Mouse (Mus musculus): ENCODE results near the gene Mier2. TPM values are rescaled to one million over a fixed set of nuclear protein-coding genes. Genes with fewer than 3 reads are reported as not detected.

The Mier2 gene
- polyA plus RNA-seq (2017; shearing (Covaris generic)) = 39.1 TPM

DNA sequence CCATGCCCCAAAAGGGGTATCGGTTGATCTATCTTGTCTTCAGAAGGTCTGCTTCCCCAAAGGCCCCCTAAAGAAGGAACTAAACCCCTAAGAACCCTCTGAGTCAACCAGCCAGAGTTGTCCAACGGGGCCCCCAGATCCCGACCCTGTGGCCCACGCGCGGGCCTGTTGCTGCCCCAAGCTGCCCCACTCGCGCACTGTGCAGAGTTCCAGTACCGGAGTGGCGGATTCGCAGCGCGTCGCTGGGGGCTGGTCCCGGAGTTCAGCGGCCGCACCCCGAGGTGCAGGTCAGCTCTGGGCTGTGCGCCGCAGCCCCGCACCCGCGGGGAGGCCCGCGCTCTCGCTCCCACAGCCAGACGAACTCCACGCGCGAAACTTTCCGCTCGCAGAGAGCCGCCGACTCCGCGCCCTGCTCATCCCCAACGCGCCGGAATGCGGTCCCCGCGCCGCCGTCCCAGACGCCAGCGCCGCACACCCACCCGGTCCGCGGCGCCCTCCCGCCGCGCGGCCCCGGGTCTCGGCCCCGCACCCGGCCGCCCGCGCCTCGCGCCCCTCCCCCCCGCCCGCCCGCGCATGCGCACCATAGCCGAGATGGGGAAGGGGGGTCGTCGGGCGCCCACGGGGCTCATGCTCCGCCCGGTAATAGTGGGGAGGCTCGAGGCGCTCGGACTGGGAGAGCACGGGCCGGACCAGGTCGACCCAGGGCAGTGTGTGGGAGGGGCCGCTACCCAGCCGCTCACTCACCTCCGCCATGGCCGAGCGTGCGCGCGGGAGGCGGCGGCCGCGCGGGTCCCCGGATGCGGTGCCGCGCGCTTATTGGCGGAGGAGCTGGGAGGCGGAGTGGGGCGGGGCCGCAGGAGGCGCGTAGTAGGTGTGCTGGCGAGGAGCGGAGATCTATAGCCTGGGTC, at the start of gene Mier2:
Mier2 (minus strand) TSS at position 870 of the 908 bp plus-strand sequence.

DNA sequence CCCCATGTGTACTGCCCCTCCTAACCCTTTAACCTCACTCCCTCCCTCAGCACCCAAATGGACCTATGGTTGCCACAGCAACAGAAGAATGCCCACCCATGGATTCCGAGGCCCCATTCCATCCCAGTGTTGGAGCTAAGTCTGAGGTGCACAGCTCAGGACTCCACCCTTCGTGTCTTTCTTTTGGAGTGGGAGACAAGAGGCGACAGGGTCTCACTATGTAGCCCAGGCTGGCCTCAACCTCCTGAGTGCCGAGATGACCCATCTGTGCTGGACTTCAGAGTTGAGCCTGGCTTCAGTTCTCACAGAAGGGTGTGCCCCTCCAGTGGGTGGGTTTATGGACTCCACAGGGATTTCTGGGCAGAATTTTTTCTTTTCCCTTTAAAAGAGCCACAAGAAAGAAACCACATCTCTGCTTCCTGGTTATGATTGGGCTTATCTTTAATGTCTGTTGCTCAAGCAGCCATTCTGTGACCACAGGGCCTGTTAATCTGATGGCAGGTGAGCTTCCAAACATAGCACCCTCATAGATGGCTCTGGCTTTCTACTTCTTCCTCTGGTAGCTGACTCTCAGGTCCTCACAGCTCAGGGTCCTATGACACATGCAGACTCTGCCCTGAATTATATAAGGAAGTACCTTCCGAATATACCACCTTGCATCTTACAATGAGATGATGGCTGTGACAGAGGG, 32.2 kb upstream of the Mier2 start, which contains the start of gene Theg:
Theg (minus strand) TSS at position 271 of the 691 bp plus-strand sequence.

DNA sequence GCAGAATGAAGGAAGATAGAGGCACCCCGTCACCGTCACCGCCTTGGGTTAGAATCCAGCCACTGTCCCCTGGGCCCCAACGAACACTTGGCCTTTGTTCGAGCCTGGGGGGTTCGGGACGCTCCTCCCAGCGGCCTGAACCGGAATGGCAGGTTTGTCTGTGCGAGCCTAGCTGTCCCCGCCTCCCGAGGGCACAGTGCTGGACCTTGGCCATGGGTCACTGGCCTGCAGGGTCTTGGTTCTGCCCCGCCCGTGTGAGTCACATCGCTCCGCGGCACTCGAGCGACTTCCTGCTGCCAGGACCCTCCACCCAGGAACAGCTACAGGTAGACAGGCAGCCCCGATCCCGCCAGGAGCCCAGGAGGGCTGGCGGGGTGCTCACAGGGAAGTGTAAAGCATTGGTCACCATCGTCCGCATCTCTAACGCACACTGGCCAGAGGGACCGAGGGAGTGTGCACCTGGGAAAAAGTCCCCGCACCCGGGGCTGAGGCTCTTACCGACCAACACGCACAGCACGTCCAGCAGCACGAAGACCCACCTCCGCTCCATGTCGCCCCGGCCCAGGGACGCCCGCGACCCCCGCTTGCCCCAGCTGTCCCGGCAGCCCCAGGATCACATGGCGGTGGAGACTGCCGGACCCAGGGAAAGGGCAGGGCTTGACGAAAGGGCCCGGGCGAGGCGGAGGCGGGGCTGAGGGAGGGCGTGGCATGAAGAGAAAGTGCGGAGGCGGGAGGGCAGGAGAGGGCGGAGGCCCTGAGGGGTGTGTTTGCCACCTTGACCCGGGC, 21.7 kb downstream of the Mier2 start, which contains the start of gene Plpp2:
Plpp2 (minus strand) TSS at position 671 of the 786 bp plus-strand sequence.

Other genes with a start within 250 kb of the Mier2 start
- not detected for gene Vmn2r82, start 198.7 kb downstream of the Mier2 start, polyA plus RNA-seq (2017; shearing (Covaris generic))
- not detected for gene Vmn2r83, start 86.5 kb downstream of the Mier2 start, polyA plus RNA-seq (2017; shearing (Covaris generic))
- 6.1 TPM for gene Plpp2, start 21.4 kb downstream of the Mier2 start, polyA plus RNA-seq (2017; shearing (Covaris generic))
- not detected for gene Theg, start 32.1 kb upstream of the Mier2 start, polyA plus RNA-seq (2017; shearing (Covaris generic))
- gene C2cd4c, start 58.8 kb upstream of the Mier2 start, polyA plus RNA-seq (2017; shearing (Covaris generic)) = not detected
- not detected for gene Shc2, start 82.7 kb upstream of the Mier2 start, polyA plus RNA-seq (2017; shearing (Covaris generic))
- gene Odf3l2, start 90.5 kb upstream of the Mier2 start, polyA plus RNA-seq (2017; shearing (Covaris generic)) = not detected
- not detected for gene Madcam1, start 109.4 kb upstream of the Mier2 start, polyA plus RNA-seq (2017; shearing (Covaris generic))
- gene Tpgs1, start 114.2 kb upstream of the Mier2 start, polyA plus RNA-seq (2017; shearing (Covaris generic)) = 46.7 TPM
- gene Cdc34, start 127.0 kb upstream of the Mier2 start, polyA plus RNA-seq (2017; shearing (Covaris generic)) = 14.7 TPM
- gene Gzmm, start 133.8 kb upstream of the Mier2 start, polyA plus RNA-seq (2017; shearing (Covaris generic)) = 0.71 TPM
- 281 TPM for gene Bsg, start 149.3 kb upstream of the Mier2 start, polyA plus RNA-seq (2017; shearing (Covaris generic))
- gene Hcn2, start 161.4 kb upstream of the Mier2 start, polyA plus RNA-seq (2017; shearing (Covaris generic)) = not detected
- gene Polrmt, start 191.4 kb upstream of the Mier2 start, polyA plus RNA-seq (2017; shearing (Covaris generic)) = 46.0 TPM
- not detected for gene Fgf22, start 199.9 kb upstream of the Mier2 start, polyA plus RNA-seq (2017; shearing (Covaris generic))
- gene Rnf126, start 211.8 kb upstream of the Mier2 start, polyA plus RNA-seq (2017; shearing (Covaris generic)) = 5.1 TPM
- 0.68 TPM for gene Fstl3, start 222.1 kb upstream of the Mier2 start, polyA plus RNA-seq (2017; shearing (Covaris generic))
- not detected for gene Prss57, start 235.8 kb upstream of the Mier2 start, polyA plus RNA-seq (2017; shearing (Covaris generic))
- 0.38 TPM for gene Palm, start 238.4 kb upstream of the Mier2 start, polyA plus RNA-seq (2017; shearing (Covaris generic))